Mouse (Mus musculus) adrenal gland, adult (tissue): ENCODE measurements around the gene Zfp408.
"Not testable (repeated sequence)": the region's sequence is repeated elsewhere in the genome, so short reads cannot be mapped to it uniquely, and the experiment has no call there.

Experiments used
- DNase-seq, 2 experiments: peaks; one replicate each; pipeline ENCODE4 v3.0.0; 2022 to 2023; ENCODE audit warnings: low spot score in 1 of 2; ENCODE audit not compliant: inconsistent age in 2 of 2

Gene Zfp408

GRCm38 (mm10) chr2:91651458-91652258 is 2.1 kb upstream of the Zfp408 start:
- DNase-seq, result no peak

DNA sequence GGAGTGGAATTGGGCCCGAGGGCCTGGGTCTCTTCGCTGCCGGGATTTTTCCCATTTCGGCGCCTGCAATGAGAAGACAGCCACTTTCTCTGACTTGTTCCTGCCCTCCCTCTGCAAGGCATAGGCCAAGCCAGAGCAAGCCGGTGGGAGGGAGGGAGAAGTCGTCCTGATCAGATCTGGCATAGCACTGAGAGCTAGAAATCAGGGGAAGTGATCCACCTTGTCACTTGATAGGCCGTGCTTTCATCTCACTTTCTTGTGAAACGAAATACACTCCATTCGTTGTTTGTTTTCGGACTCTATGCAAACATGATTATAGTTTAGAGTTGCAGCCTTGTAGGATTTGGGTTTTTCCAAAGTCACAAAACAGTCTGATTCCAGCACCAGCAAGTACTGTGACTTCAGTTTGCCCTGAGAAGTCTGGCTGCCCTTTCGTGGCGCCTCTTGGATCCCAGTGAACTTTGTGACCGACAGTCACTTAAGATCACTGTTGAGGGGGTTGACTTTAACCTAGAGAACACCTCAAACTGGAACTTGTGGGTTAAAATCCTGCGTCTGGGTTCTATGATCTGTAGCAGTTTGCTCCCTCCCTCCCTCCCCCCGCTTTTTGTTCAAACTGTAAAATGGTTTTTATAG is 887 bp upstream of the Zfp408 start:
- DNase-seq, result no peak

- peak in 1 of 2 experiments; percentile 35 for DNase-seq
These were observed 439 bp downstream of the Zfp408 start for GRCm38 (mm10) chr2:91649152-91649551.

DNA sequence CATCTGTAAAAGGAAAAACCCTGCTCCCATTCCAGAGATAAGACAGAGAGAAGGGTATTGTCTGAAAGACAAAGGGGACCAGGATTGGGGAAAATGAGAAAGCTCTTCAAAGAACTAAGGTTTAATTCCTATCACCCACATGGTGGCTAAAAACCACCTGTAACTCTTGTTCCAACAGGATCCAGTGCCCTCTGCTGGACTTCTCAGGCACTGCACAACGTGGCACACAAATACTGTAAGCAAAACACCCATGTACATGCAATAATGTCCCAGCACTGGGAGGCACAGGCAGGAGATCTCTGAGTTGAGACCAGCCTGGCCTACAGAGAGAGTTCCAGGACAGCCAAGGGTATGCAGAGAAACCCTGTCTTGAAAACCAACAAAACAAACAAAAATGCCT is 2.9 kb downstream of the Zfp408 start:
- DNase-seq, result peak in 1 of 2 experiments; percentile 79

GRCm38 (mm10) chr2:91645811-91646210 is 3.8 kb downstream of the Zfp408 start:
- DNase-seq, result no peak

DNA sequence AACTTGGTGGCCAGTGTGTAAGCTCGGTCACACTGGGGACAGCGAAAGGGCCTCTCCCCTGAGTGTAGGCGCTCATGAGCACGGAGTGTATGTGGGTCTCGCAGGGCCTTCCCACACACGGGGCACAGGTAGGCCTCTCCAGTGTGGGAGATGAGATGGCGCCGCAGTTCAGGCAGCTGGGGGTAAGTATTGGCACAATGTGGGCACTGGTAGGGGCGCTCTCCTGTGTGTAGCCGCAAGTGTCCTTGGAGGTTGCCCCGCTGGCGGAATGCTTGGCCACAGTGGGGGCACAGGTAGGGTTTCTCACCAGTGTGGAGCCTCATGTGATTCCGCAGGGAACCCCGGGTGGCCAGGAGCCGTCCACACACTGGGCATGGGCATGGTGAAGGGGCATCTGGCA is 4.2 kb downstream of the Zfp408 start:
- DNase-seq, result no peak

DNA sequence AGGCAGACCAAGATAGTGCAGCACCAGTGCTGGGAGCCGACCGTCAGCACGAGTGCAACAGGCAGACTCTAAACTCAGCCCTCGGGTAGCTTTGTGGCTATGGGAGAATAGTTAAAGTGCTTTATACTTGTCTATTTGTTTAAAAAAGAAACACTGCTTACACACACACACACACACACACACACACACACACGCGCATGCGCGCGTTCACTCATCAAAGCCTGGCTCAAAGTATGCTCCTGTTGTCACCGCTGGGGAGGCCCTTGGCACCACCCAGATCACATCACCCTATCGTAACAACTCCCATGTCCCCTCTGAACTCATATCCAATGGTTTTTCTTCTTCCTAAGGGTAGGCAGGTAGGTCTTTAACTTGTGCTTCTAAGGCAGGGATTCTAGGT is 5.6 kb downstream of the Zfp408 start:
- no peak for DNase-seq

- no peak for DNase-seq
These were observed 6.7 kb downstream of the Zfp408 start for GRCm38 (mm10) chr2:91642825-91643415.

DNA sequence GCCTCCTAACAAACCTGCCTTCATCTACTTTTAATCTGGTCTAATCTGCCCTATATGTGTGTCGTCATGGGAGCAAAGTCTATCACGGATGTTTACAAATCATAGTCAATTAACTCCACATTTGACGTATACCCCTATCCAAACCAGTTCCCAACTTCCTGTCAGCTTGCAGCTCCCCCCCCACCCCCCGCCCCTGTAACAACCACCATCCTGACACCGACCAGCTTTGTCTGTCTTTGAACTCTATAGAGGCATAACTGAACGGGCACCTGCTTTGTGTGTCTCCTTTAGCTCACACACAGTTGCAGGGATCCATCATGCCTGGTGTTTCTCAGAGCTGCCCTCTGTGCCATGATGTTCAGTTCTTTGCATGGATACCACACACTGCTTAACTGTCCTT is 10.7 kb downstream of the Zfp408 start:
- DNase-seq, result no peak

GRCm38 (mm10) chr2:91636727-91637338 is 12.8 kb downstream of the Zfp408 start:
- DNase-seq, result no peak

- DNase-seq, result peak in 1 of 2 experiments; percentile 19
These were observed 13.4 kb downstream of the Zfp408 start, which contains the start of gene F2 for GRCm38 (mm10) chr2:91636229-91636628. Gene F2, minus strand, starts transcription at chr2:91636414.

DNA sequence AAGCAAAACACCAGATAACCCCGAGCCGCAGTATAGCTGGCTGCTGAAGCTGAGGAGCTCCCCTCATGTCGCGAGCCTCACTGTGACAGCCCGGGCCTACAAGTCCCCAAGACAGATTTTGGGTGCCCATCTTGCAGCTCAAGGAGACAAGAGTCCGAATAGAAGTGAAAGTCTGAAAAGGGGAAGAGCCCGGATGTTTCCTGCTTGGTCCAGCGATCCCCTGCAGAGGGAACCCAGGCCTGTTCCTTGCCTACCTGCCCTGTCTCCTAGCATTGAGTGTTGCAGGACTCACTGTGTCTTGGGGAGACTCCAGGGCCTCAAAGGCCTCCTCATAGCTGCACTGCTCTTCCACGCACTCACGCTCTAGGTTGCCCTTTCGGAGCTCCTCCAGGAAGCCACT is 14.1 kb downstream of the Zfp408 start:
- peak in 1 of 2 experiments; percentile 18 for DNase-seq

- DNase-seq, result peak in 1 of 2 experiments; percentile 18
These were observed 14.8 kb downstream of the Zfp408 start for GRCm38 (mm10) chr2:91634841-91635240.

- DNase-seq, result peak in 1 of 2 experiments; percentile 20
These were observed 16.1 kb downstream of the Zfp408 start for GRCm38 (mm10) chr2:91633334-91633977.

- no peak for DNase-seq
These were observed 17.3 kb downstream of the Zfp408 start for GRCm38 (mm10) chr2:91632316-91632715.

DNA sequence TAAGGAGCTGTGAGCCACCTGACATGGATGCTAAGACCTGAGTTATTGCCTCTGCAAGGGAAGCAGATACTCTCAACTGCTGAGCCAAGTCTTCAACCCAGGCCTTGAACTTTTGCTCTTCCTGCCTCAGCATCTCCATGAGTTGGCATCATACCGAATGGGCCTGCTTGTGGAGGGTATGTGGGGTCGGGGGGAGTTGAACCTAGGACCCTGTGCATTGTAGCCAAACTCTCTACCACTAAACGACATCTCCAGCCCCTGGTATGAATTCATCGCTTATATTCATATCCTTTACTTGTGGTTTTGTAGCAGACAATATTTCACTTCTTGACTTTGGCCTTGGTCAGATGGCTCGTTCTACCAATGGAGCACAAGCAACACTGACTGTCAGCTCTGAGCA is 17.8 kb downstream of the Zfp408 start:
- DNase-seq, result peak; percentile 51 to 77

DNA sequence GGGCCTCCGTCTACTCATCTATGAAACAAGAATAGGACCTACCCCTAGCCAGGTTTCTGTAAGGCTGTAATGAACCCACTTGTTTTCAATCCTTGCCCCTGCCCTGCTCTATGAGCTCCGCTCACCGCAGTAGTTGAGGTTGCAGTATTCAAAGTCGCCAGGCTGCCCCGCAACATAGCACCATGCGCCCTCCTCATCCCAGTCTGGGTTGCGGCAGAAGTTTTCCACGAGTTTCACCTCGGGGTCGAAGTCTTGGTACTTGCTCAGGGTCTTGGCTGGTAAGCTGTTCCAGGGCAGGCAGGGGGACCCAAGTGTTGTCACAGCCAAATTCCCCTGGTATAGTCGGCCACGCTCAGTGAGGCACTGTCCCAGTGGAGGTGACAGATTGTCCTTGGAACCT is 19.2 kb downstream of the Zfp408 start:
- DNase-seq, result peak in 1 of 2 experiments; percentile 46

DNA sequence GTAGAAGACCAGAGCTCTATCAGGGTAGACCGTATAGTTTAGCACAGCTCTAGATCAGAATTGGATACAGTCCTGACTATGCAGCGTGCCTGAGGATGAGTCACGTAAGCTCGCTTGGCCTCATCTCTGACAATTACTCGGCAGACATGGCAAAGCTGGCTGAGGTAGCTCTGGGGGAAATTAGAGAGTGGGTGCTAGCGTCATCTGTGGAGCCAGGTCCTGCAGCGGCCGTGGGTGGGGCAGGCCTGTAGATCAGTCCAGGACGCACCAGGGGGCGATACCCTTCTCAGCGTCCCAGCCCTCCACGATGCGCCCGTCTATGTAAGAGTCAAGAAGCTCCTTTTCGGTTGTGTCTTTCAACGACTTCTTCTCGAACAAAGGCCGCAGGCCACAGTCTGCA is 19.9 kb downstream of the Zfp408 start:
- DNase-seq, result peak in 1 of 2 experiments; percentile 60

DNA sequence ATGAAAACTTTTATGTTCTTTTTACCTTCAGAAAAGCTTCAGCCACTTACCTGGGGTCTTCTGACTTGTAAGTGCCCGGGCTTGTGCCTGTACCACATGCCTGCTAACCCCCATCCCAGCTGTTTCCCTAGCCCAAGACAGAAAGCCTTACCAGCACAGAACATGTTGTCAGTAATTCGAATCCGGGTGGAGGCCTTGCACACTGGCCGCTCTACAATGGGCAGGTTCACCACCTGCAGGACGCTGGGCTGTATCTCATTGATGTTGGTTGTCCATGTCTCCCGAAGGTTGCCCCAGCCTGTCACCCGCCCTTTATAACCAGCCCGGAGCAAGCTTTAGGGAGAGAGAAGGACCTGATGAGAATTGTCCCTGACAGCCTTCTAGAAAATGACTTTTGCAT is 21.4 kb downstream of the Zfp408 start:
- DNase-seq, result no peak

- DNase-seq, result no peak
These were observed 22.1 kb downstream of the Zfp408 start for GRCm38 (mm10) chr2:91627486-91627885.

- DNase-seq, result not testable (repeated sequence)
These were observed 26.2 kb downstream of the Zfp408 start for GRCm38 (mm10) chr2:91623366-91623765.
